Mouse (Mus musculus): Measurements from ENCODE around the gene Fryl. TPM values are rescaled to one million over a fixed set of nuclear protein-coding genes. Genes with fewer than 3 reads are reported as not detected.
A peak's percentile ranks its signal among the peaks of the same experiment; 100 is the strongest.

Fryl gene
- polyA plus RNA-seq, 1 experiment = 157 TPM

DNA sequence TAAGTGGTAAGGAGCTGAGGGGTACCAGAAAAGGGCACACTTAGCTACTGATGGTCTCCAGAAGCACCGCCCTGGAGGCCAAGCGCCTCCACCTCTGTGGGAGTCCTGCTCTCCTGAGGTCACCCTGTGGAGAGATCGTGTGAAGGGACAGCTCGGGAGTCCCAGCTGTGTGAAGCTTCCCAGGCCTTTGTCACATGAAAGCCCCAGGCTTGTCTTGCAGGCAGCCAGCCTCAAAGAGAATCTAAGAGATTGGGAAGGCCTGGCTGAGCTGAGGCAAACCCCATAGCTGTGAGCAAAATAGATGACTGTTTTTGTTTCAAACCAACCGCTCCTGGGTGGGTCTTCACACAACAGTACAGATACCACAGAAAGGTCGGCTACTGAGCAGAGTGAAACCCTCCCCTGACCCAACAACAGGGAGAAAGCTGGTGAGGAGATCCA is 19.5 kb downstream of the Fryl start:
- 63% methylated on average over 6 of the region's 6 CpGs for WGBS
- TF ChIP-seq POLR2A (IDR thresholded peaks at IDR 0.05; ENCODE audit: borderline replicate concordance, control insufficient read depth, low read depth, low read length) (no peak), CTCF (IDR thresholded peaks at IDR 0.05; ENCODE audit: control insufficient read depth, insufficient read depth, low read length) (no peak)
- 0 out of 2 replicates have a peak overlapping the region, but pooled peaks have one; percentile 1 for H3K27ac ChIP-seq (ENCODE audit: control insufficient read depth, insufficient read depth, low read depth, low read length, poor library complexity)
- H3K4me1 ChIP-seq (ENCODE audit: control insufficient read depth, insufficient read depth, low read length) = peaks cover 4% of the 10 kb centered on the region; the same call in 1 of the 2 replicates
- no peak overlapping the region for H3K4me3 ChIP-seq (replicated peaks; ENCODE audit: control insufficient read depth, low read depth, low read length)

DNA sequence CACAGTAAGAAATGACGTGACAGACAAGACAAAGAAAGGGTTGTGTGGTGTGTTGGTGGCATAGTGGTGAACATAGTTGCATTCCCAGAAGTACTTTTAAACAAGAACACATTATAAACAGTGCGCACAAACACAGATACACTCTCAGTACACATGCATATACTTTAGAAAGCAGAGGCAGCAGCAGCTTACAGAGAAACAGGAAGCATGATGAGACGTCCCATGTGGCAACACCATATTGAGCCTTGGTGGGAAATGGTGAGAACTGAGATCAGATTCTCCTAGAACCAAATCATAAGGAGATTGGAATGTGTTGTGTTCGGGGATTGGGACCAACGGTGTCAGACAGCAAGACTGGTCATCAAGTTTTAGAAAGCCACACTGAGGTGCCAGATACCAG is 21.2 kb downstream of the Fryl start:
- TF ChIP-seq CTCF (IDR thresholded peaks at IDR 0.05; ENCODE audit: control insufficient read depth, insufficient read depth, low read length) = no peak
- no peak for TF ChIP-seq POLR2A (IDR thresholded peaks at IDR 0.05; ENCODE audit: borderline replicate concordance, control insufficient read depth, low read depth, low read length)
- no peak overlapping the region for H3K27ac ChIP-seq (ENCODE audit: control insufficient read depth, insufficient read depth, low read depth, low read length, poor library complexity)
- 69% methylated on average over 5 of the region's 5 CpGs for WGBS
- no peak overlapping the region for H3K4me3 ChIP-seq (replicated peaks; ENCODE audit: control insufficient read depth, low read depth, low read length)
- H3K4me1 ChIP-seq (ENCODE audit: control insufficient read depth, insufficient read depth, low read length) = peaks cover 1% of the 10 kb centered on the region; the same call in 1 of the 2 replicates

DNA sequence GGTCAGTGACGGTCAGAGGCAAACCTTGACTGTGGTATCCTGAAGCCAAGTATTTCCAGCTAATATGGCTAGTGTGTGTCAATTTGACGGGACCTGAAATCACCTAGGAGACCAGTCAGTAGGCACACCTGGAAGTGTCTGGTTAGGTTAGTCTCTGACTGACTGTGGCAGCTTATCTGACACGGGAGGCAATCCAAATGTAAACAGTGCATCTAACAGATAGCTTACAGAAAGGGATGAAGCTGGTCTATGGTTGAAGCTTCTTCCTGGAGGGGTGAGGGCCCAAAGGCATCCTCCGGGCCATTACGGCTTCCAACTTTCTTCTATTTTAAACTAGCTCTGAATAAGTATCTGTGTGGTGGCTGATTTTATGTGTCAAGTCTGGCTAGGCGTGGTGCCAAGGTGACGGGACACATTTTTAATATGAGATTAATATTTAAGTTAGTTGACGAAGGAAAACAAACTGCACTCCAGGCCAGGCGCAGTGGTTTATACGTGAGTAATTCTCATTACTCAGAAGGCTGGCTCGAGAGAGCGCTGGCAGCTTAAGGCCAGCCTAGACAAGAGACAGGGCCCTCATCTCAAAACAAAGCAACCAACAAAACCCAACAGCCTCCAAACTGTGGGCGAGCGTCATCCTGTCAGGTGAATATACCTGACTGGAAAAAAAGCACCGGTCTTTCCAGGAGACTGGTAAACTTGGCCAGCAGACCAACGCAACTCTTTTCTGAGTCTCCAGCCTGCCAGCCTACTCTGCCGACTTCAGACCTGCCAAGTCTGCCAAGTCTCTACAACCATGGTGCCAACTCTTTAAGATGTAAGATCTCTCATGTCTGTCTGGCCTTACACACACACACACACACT is 23.2 kb downstream of the Fryl start:
- H3K27ac ChIP-seq (ENCODE audit: control insufficient read depth, insufficient read depth, low read depth, low read length, poor library complexity) = no peak overlapping the region
- TF ChIP-seq CTCF (IDR thresholded peaks at IDR 0.05; ENCODE audit: control insufficient read depth, insufficient read depth, low read length) (no peak), POLR2A (IDR thresholded peaks at IDR 0.05; ENCODE audit: borderline replicate concordance, control insufficient read depth, low read depth, low read length) (no peak)
- peaks cover 4% of the 10 kb centered on the region; the same call in 1 of the 2 replicates for H3K4me1 ChIP-seq (ENCODE audit: control insufficient read depth, insufficient read depth, low read length)
- no peak overlapping the region for H3K4me3 ChIP-seq (replicated peaks; ENCODE audit: control insufficient read depth, low read depth, low read length)
- 80% methylated on average over 17 of the region's 17 CpGs for WGBS

DNA sequence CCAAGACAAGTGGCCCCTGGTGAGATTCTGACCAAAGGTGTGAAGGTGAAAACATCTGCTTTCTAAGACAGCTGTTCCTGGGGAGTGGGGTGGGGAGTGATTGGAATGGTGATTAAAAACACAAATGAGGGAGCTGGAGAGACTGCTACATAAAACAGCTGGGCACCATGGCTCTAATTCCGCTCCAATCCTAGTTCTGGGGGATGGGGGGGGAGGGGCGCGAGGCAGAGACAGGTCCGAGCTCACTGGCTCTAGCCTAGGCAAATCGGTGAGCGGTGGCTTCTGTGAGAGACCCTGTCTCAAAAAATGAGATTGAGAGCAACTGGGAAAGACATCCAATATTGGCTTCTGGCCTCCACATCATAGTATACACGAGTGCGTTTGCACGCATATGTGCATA is 24.2 kb downstream of the Fryl start:
- 90% methylated on average over 9 of the region's 9 CpGs for WGBS
- H3K4me1 ChIP-seq (ENCODE audit: control insufficient read depth, insufficient read depth, low read length) = peaks cover 4% of the 10 kb centered on the region; the same call in 1 of the 2 replicates
- no peak overlapping the region for H3K4me3 ChIP-seq (replicated peaks; ENCODE audit: control insufficient read depth, low read depth, low read length)
- no peak overlapping the region for H3K27ac ChIP-seq (ENCODE audit: control insufficient read depth, insufficient read depth, low read depth, low read length, poor library complexity)
- no peak for TF ChIP-seq POLR2A (IDR thresholded peaks at IDR 0.05; ENCODE audit: borderline replicate concordance, control insufficient read depth, low read depth, low read length)
- no peak for TF ChIP-seq CTCF (IDR thresholded peaks at IDR 0.05; ENCODE audit: control insufficient read depth, insufficient read depth, low read length)

DNA sequence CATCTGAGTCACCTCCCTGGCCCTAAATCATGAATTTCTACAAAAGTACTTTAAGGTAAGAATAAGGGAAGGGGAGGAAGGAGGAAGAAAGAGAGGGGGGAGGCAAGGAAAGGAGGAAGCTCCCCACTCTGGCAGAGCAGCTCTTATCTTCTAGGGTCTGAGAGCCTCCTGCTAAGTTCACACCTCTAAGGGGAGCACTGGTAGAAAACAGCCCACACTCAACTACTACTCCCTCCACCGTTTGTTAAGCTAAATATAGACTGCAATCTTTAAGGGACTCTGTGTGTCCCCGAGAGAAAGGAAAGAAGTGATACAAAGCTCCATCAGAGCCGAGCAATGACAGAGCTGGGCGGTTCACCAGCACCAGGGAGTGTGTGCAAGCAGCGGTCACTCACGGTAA is 24.6 kb downstream of the Fryl start:
- Histone ChIP-seq H3K4me3 (replicated peaks; ENCODE audit: control insufficient read depth, low read depth, low read length) (no peak overlapping the region), H3K27ac (ENCODE audit: control insufficient read depth, insufficient read depth, low read depth, low read length, poor library complexity) (no peak overlapping the region), H3K4me1 (ENCODE audit: control insufficient read depth, insufficient read depth, low read length) (peaks cover 4% of the 10 kb centered on the region; the same call in 1 of the 2 replicates)
- WGBS = 52% methylated on average over 6 of the region's 6 CpGs
- TF ChIP-seq CTCF (IDR thresholded peaks at IDR 0.05; ENCODE audit: control insufficient read depth, insufficient read depth, low read length) = no peak

DNA sequence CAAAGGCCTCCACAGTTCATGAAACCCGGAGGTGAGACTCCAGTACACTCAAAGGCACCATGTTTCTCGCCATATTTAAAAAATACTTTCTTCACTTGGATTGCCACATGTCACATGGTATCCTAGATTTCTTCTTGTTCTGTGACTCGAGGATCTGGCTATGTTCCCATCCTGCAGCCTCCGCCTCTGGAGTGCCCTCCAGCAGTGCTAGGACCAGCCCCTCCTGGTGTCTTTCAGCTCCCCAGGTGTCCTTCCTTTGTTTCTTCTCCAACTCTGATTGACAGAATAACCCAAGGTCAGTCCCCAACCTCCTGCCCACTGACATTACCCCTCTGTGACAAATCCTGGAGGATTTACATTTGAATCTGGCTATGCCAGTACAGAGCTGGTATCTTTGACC is 26.2 kb downstream of the Fryl start:
- Histone ChIP-seq H3K4me1 (ENCODE audit: control insufficient read depth, insufficient read depth, low read length) (peaks cover 2% of the 10 kb centered on the region; the same call in 1 of the 2 replicates), H3K27ac (ENCODE audit: control insufficient read depth, insufficient read depth, low read depth, low read length, poor library complexity) (no peak overlapping the region)
- WGBS = 74% methylated on average over 4 of the region's 4 CpGs

DNA sequence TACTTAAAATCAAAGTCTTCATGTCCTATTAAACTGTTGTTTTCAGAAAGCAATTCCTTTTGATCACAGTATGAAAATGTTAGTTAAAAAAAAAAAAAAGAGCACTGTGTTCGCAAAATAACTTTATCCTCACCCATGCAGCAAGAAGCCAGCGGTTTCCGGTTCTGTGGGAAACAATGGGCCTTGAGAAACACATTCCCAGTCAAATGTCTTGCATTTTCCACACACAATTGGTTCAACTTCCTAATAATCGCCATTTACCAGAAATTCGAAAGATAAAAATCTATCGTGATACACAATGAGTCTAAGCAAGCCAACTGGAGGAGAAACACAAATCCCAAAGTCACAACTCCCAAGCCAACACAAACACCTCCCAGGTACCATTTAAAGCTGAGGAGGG is 27.0 kb downstream of the Fryl start:
- Histone ChIP-seq H3K4me1 (ENCODE audit: control insufficient read depth, insufficient read depth, low read length) (peaks cover 2% of the 10 kb centered on the region; the same call in 1 of the 2 replicates), H3K4me3 (replicated peaks; ENCODE audit: control insufficient read depth, low read depth, low read length) (no peak overlapping the region), H3K27ac (ENCODE audit: control insufficient read depth, insufficient read depth, low read depth, low read length, poor library complexity) (no peak overlapping the region)
- WGBS = 82% methylated on average over 6 of the region's 6 CpGs
- no peak for TF ChIP-seq CTCF (IDR thresholded peaks at IDR 0.05; ENCODE audit: control insufficient read depth, insufficient read depth, low read length)

More for the DNA sequence above, 26.2 kb downstream of the Fryl start:
- TF ChIP-seq POLR2A (IDR thresholded peaks at IDR 0.05; ENCODE audit: borderline replicate concordance, control insufficient read depth, low read depth, low read length) (no peak), CTCF (IDR thresholded peaks at IDR 0.05; ENCODE audit: control insufficient read depth, insufficient read depth, low read length) (no peak)
- H3K4me3 ChIP-seq (replicated peaks; ENCODE audit: control insufficient read depth, low read depth, low read length) = no peak overlapping the region

DNA sequence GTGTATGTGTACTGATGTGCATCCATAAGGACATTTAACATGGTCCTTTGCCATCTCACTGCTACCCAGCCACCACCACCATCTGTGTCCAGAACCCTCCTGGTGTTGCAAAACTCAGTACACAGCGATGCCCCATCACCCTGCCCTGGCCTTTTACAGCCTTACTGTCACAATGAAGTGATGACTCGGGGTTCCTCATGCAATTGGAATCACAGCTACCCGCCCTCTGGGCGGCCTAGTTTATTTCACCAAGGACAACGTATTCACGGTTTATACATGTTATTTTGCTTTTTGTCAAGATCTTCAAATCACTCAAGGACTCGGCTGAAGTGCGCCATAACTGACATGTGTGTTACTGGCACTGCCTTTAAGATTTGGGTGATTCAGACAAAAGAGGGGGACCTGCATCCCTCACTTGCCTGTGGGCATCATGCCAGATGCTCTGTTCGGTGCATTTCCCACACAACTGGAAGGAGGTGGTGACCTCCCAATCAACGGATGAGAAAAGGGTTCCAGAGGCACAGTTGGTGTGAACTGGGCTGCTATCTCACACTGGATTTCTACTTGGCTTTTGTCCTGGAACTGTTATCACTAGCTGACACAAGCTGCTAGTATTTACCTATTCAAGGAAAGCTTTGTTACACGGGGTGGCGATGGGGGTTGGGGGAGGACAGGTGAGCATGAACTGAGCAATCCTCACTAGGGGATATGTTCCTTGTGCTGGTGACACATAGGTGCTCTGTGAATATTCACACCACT is 27.9 kb downstream of the Fryl start:
- WGBS = 69% methylated on average over 12 of the region's 12 CpGs
- H3K4me1 ChIP-seq (ENCODE audit: control insufficient read depth, insufficient read depth, low read length) = peaks cover 2% of the 10 kb centered on the region; the same call in 1 of the 2 replicates

More for the DNA sequence above, 27.9 kb downstream of the Fryl start:
- no peak overlapping the region for H3K4me3 ChIP-seq (replicated peaks; ENCODE audit: control insufficient read depth, low read depth, low read length)
- no peak for TF ChIP-seq POLR2A (IDR thresholded peaks at IDR 0.05; ENCODE audit: borderline replicate concordance, control insufficient read depth, low read depth, low read length)
- TF ChIP-seq CTCF (IDR thresholded peaks at IDR 0.05; ENCODE audit: control insufficient read depth, insufficient read depth, low read length) = no peak
- no peak overlapping the region for H3K27ac ChIP-seq (ENCODE audit: control insufficient read depth, insufficient read depth, low read depth, low read length, poor library complexity)

Data from bone marrow, adult 2 months (tissue).